Mouse (Mus musculus) liver, embryonic 16.5 days (tissue): Measurements from ENCODE around the gene Adam10. TPM values are rescaled to one million over a fixed set of nuclear protein-coding genes. Genes with fewer than 3 reads are reported as not detected.
A peak's percentile ranks its signal among the peaks of the same experiment; 100 is the strongest.

Experiments used
- ATAC-seq: fragments of 200-750 bp; cut with Nextera tagmentation; 2 replicates; pipeline ENCODE4 v1.8.0; 2017; ENCODE audit warnings: low read depth, mild to moderate bottlenecking, moderate number of reproducible peaks, moderate library complexity
- H3K27ac ChIP-seq: fragments of 300-500 bp; sonication (generic); 2 replicates; pipeline ENCODE4 v1.5.1; 2014; ENCODE audit warnings: mild to moderate bottlenecking, low read length
- H3K27me3 ChIP-seq: fragments of 300-500 bp; sonication (generic); 2 replicates; pipeline ENCODE4 v1.6.1; 2014; ENCODE audit warnings: low read depth, low read length, mixed read lengths; ENCODE audit not compliant: control insufficient read depth, insufficient read depth
- H3K36me3 ChIP-seq: fragments of 300-500 bp; sonication (generic); 2 replicates; pipeline ENCODE4 v1.6.1; 2014; ENCODE audit warnings: mild to moderate bottlenecking; ENCODE audit not compliant: control insufficient read depth, insufficient read depth
- H3K4me1 ChIP-seq: fragments of 300-500 bp; sonication (generic); 2 replicates; pipeline ENCODE4 v1.6.1; 2014; ENCODE audit warnings: low read depth, low read length, mixed read lengths; ENCODE audit not compliant: control insufficient read depth
- H3K4me2 ChIP-seq: fragments of 300-500 bp; sonication (generic); 2 replicates; pipeline ENCODE4 v1.6.1; 2014; ENCODE audit warnings: low read depth, low read length, mixed read lengths
- H3K4me3 ChIP-seq: fragments of 300-500 bp; sonication (generic); 2 replicates; pipeline ENCODE4 v1.5.1; 2014; ENCODE audit warnings: low read depth, mild to moderate bottlenecking, low read length
- H3K9ac ChIP-seq: fragments of 300-500 bp; sonication (generic); 2 replicates; pipeline ENCODE4 v1.6.1; 2014; ENCODE audit warnings: low read depth, low read length
- H3K9me3 ChIP-seq: fragments of 300-500 bp; sonication (generic); replicated peaks from 2 replicates; pipeline ENCODE4 v1.6.1; 2016; ENCODE audit warnings: low read length; ENCODE audit not compliant: control insufficient read depth
- WGBS: fragments of 180-500 bp; shearing (Covaris S2); extraction: QIAGEN DNeasy Blood & Tissue Kit; methylation state at CpG from one replicate; pipeline ENCODE4 v1.1.7; 2014; ENCODE audit not compliant: insufficient replicate concordance; 5-methylcytosine and 5-hydroxymethylcytosine counted together
- polyA plus RNA-seq: library from polyadenylated mRNA; unstranded; fragments of >200 nt; fragmentation: Nextera tagmentation; extraction: Ambion mirVana; gene quantifications from 2 replicates; pipeline ENCODE4 v1.2.1, GENCODE M21; 2015

The Adam10 gene
- polyA plus RNA-seq: 66.1 and 68.4 TPM in 2 replicates

GRCm38 (mm10) chr9:70678682-70679131, at the start of gene Adam10:
TSS of gene Adam10 (plus strand) at chr9:70678997.
- Histone ChIP-seq H3K36me3 (no peaks in the 10 kb centered on the region; the same call in 1 of the 2 replicates), H3K27ac (peak within 1 kb of the TSS; percentile 97), H3K4me2 (peak within 1 kb of the TSS; percentile 87), H3K4me3 (peak within 1 kb of the TSS; percentile 80), H3K9ac (peak within 1 kb of the TSS; percentile 97), H3K9me3 (no peaks in the 10 kb centered on the region), H3K27me3 (no peaks in the 10 kb centered on the region), H3K4me1 (peaks cover 33% of the 10 kb centered on the region)
- peak; percentile 97 for ATAC-seq
- 0% methylated on average over 43 of the region's 48 CpGs for WGBS

- Histone ChIP-seq H3K9ac (no peak overlapping the region), H3K27ac (no peak overlapping the region), H3K4me3 (no peak overlapping the region), H3K36me3 (peaks cover 23% of the 10 kb centered on the region), H3K9me3 (no peaks in the 10 kb centered on the region), H3K27me3 (no peaks in the 10 kb centered on the region), H3K4me1 (no peaks in the 10 kb centered on the region), H3K4me2 (no peak overlapping the region)
- ATAC-seq: no peak
- 82% methylated on average over 2 of the region's 2 CpGs for WGBS
These were observed 49.1 kb upstream of the Adam10 start for GRCm38 (mm10) chr9:70629711-70630110.

GRCm38 (mm10) chr9:70631665-70632064, 47.1 kb upstream of the Adam10 start:
- no peaks in the 10 kb centered on the region for H3K9me3 ChIP-seq
- no peak overlapping the region for H3K9ac ChIP-seq
- WGBS: 45% methylated on average over 5 of the region's 5 CpGs
- H3K27me3 ChIP-seq: no peaks in the 10 kb centered on the region
- H3K4me2 ChIP-seq: no peak overlapping the region
- H3K27ac ChIP-seq: no peak overlapping the region
- no peaks in the 10 kb centered on the region for H3K4me1 ChIP-seq
- ATAC-seq: no peak
- peaks cover 12% of the 10 kb centered on the region for H3K36me3 ChIP-seq
- H3K4me3 ChIP-seq: no peak overlapping the region

- H3K36me3 ChIP-seq: peaks cover 9% of the 10 kb centered on the region
- H3K9me3 ChIP-seq: no peaks in the 10 kb centered on the region
- no peak overlapping the region for H3K27ac ChIP-seq
- H3K4me1 ChIP-seq: no peaks in the 10 kb centered on the region
- 85% methylated on average over 2 of the region's 2 CpGs for WGBS
- H3K4me3 ChIP-seq: no peak overlapping the region
- no peaks in the 10 kb centered on the region for H3K27me3 ChIP-seq
- H3K9ac ChIP-seq: no peak overlapping the region
- no peak overlapping the region for H3K4me2 ChIP-seq
- ATAC-seq: no peak
These were observed 42.0 kb upstream of the Adam10 start for GRCm38 (mm10) chr9:70636748-70637147.

- Histone ChIP-seq H3K4me2 (no peak overlapping the region), H3K4me3 (no peak overlapping the region), H3K9ac (no peak overlapping the region), H3K4me1 (peaks cover 27% of the 10 kb centered on the region), H3K9me3 (no peaks in the 10 kb centered on the region), H3K36me3 (peaks cover 11% of the 10 kb centered on the region), H3K27ac (no peak overlapping the region), H3K27me3 (no peaks in the 10 kb centered on the region)
- ATAC-seq: no peak
- WGBS: 77% methylated on average over 2 of the region's 2 CpGs
These were observed 28.5 kb upstream of the Adam10 start for GRCm38 (mm10) chr9:70650260-70650659.

- Histone ChIP-seq H3K9ac (no peak overlapping the region), H3K9me3 (no peaks in the 10 kb centered on the region), H3K36me3 (peaks cover 11% of the 10 kb centered on the region), H3K4me1 (peaks cover 27% of the 10 kb centered on the region), H3K4me2 (no peak overlapping the region), H3K27ac (no peak overlapping the region), H3K27me3 (no peaks in the 10 kb centered on the region), H3K4me3 (no peak overlapping the region)
- 98% methylated on average over 1 of the region's 1 CpGs for WGBS
- no peak for ATAC-seq
These were observed 27.8 kb upstream of the Adam10 start for GRCm38 (mm10) chr9:70650994-70651393.

- WGBS: 71% methylated on average over 2 of the region's 2 CpGs
- H3K9me3 ChIP-seq: no peaks in the 10 kb centered on the region
These were observed 26.6 kb upstream of the Adam10 start for GRCm38 (mm10) chr9:70652221-70652620.

GRCm38 (mm10) chr9:70653875-70654274, 24.9 kb upstream of the Adam10 start:
- ATAC-seq: no peak
- Histone ChIP-seq H3K9me3 (no peaks in the 10 kb centered on the region), H3K9ac (peak overlapping the region; percentile 38; the same call in 1 of the 2 replicates), H3K4me1 (peaks cover 30% of the 10 kb centered on the region), H3K4me2 (peak overlapping the region; percentile 73), H3K27ac (no peak overlapping the region), H3K36me3 (peaks cover 11% of the 10 kb centered on the region), H3K4me3 (peak overlapping the region; percentile 90), H3K27me3 (no peaks in the 10 kb centered on the region)
- WGBS: 59% methylated on average over 2 of the region's 2 CpGs

More at GRCm38 (mm10) chr9:70652221-70652620, 26.6 kb upstream of the Adam10 start:
- ATAC-seq: no peak
- Histone ChIP-seq H3K4me2 (peak overlapping the region; percentile 44; the same call in 1 of the 2 replicates), H3K27ac (no peak overlapping the region), H3K9ac (no peak overlapping the region), H3K4me1 (peaks cover 27% of the 10 kb centered on the region), H3K4me3 (peak overlapping the region; percentile 14), H3K27me3 (no peaks in the 10 kb centered on the region), H3K36me3 (peaks cover 11% of the 10 kb centered on the region)

GRCm38 (mm10) chr9:70654496-70654895, 24.3 kb upstream of the Adam10 start:
- H3K4me1 ChIP-seq: peaks cover 30% of the 10 kb centered on the region
- no peak for ATAC-seq
- peaks cover 8% of the 10 kb centered on the region for H3K36me3 ChIP-seq
- peak overlapping the region; percentile 73 for H3K4me2 ChIP-seq
- no peaks in the 10 kb centered on the region for H3K27me3 ChIP-seq
- peak overlapping the region; percentile 90 for H3K4me3 ChIP-seq
- H3K9me3 ChIP-seq: no peaks in the 10 kb centered on the region
- peak overlapping the region; percentile 38 for H3K9ac ChIP-seq
- 77% methylated on average over 4 of the region's 4 CpGs for WGBS
- H3K27ac ChIP-seq: 0 out of 2 replicates have a peak overlapping the region, but pooled peaks have one; percentile 9
